Mouse (Mus musculus): ENCODE measurements around the gene Zbtb21. TPM values are rescaled to one million over a fixed set of nuclear protein-coding genes. Genes with fewer than 3 reads are reported as not detected.

Zbtb21 gene
- polyA plus RNA-seq, 1 experiment from 2014 or later = 10.1 TPM

GRCm38 (mm10) chr16:97907496-97907895 is 54.9 kb downstream of the Zbtb21 start:
- H3K27ac ChIP-seq = no peak overlapping the region
- no peaks in the 10 kb centered on the region for H3K27me3 ChIP-seq (ENCODE audit: insufficient read depth, poor library complexity, severe bottlenecking)
- 56% methylated on average over 6 of the region's 6 CpGs for WGBS
- H3K4me1 ChIP-seq = peaks cover 4% of the 10 kb centered on the region; the same call in 1 of the 2 replicates
- no peak overlapping the region for H3K4me3 ChIP-seq
- peak; percentile 58 for DNase-seq (ENCODE audit: low spot score)
- H3K9me3 ChIP-seq = no peaks in the 10 kb centered on the region
- peaks cover 4% of the 10 kb centered on the region; the same call in 1 of the 2 replicates for H3K36me3 ChIP-seq

- Histone ChIP-seq H3K4me1 (peaks cover 4% of the 10 kb centered on the region; the same call in 1 of the 2 replicates), H3K27me3 (ENCODE audit: insufficient read depth, poor library complexity, severe bottlenecking) (no peaks in the 10 kb centered on the region), H3K9me3 (no peaks in the 10 kb centered on the region), H3K27ac (no peak overlapping the region), H3K36me3 (peaks cover 4% of the 10 kb centered on the region; the same call in 1 of the 2 replicates), H3K4me3 (no peak overlapping the region)
- no peak for DNase-seq (ENCODE audit: low spot score)
Observed at GRCm38 (mm10) chr16:97906337-97906736, 56.1 kb downstream of the Zbtb21 start.

GRCm38 (mm10) chr16:97905449-97905991 is 56.9 kb downstream of the Zbtb21 start:
- H3K36me3 ChIP-seq = peaks cover 6% of the 10 kb centered on the region; the same call in 1 of the 2 replicates
- no peak for DNase-seq (ENCODE audit: low spot score)
- no peaks in the 10 kb centered on the region for H3K9me3 ChIP-seq
- no peaks in the 10 kb centered on the region for H3K27me3 ChIP-seq (ENCODE audit: insufficient read depth, poor library complexity, severe bottlenecking)
- no peak overlapping the region for H3K4me3 ChIP-seq
- peaks cover 4% of the 10 kb centered on the region; the same call in 1 of the 2 replicates for H3K4me1 ChIP-seq
- no peak overlapping the region for H3K27ac ChIP-seq
- WGBS = 62% methylated on average over 2 of the region's 2 CpGs

DNA sequence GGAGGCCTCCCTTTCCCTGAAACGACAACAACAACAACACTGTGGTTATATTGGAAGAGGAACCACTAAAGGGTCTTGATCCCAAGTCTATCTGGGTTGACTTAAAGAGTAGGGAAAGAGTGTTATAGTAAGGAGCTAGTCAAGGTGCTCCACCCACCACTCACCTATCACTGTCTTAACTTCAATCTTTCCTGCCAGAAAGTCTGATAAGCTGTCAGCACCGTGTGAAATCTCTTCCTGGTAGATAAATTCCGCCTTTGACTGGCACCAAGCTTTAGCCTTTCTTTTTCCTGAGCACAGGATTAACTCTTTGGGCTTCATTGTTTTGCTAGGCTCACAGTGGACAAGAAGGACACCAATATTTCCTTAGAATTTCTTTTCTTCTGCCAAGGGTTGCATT is 58.4 kb downstream of the Zbtb21 start:
- H3K36me3 ChIP-seq = peaks cover 2% of the 10 kb centered on the region; the same call in 1 of the 2 replicates
- H3K27me3 ChIP-seq (ENCODE audit: insufficient read depth, poor library complexity, severe bottlenecking) = no peaks in the 10 kb centered on the region
- H3K9me3 ChIP-seq = no peaks in the 10 kb centered on the region
- no peak for DNase-seq (ENCODE audit: low spot score)
- WGBS = 46% methylated on average over 3 of the region's 3 CpGs
- no peak overlapping the region for H3K27ac ChIP-seq
- H3K4me3 ChIP-seq = no peak overlapping the region
- peaks cover 4% of the 10 kb centered on the region; the same call in 1 of the 2 replicates for H3K4me1 ChIP-seq

GRCm38 (mm10) chr16:97897346-97898024 is 64.9 kb downstream of the Zbtb21 start:
- H3K4me1 ChIP-seq = no peaks in the 10 kb centered on the region
- no peaks in the 10 kb centered on the region for H3K9me3 ChIP-seq
- DNase-seq (ENCODE audit: low spot score) = no peak
- H3K27ac ChIP-seq = no peak overlapping the region
- 63% methylated on average over 5 of the region's 5 CpGs for WGBS
- H3K27me3 ChIP-seq (ENCODE audit: insufficient read depth, poor library complexity, severe bottlenecking) = no peaks in the 10 kb centered on the region
- no peak overlapping the region for H3K4me3 ChIP-seq
- peaks cover 2% of the 10 kb centered on the region; the same call in 1 of the 2 replicates for H3K36me3 ChIP-seq

Other genes with a start within 250 kb of the Zbtb21 start
- 4.8 and 5.4 TPM in 2 replicates for gene Ripk4, start 198.8 kb downstream of the Zbtb21 start, polyA plus RNA-seq (2016; fragmentation: Nextera tagmentation; extraction: Ambion mirVana)
- gene Prdm15, start 110.8 kb downstream of the Zbtb21 start, polyA plus RNA-seq (2016; fragmentation: Nextera tagmentation; extraction: Ambion mirVana) = 9.7 and 9.8 TPM in 2 replicates
- 16.3 and 18.4 TPM in 2 replicates for gene C2cd2, start within 50 bp of the Zbtb21 start, polyA plus RNA-seq (2016; fragmentation: Nextera tagmentation; extraction: Ambion mirVana)
- gene B230307C23Rik, start 34.7 kb upstream of the Zbtb21 start, polyA plus RNA-seq (2016; fragmentation: Nextera tagmentation; extraction: Ambion mirVana) = 15.3 and 20.1 TPM in 2 replicates
- 20.2 and 25.5 TPM in 2 replicates for gene A630089N07Rik, start 119.8 kb upstream of the Zbtb21 start, polyA plus RNA-seq (2016; fragmentation: Nextera tagmentation; extraction: Ambion mirVana)

Measured in heart, embryonic 10.5 days (tissue).